Mouse (Mus musculus) gastrocnemius, postnatal 25 days (tissue): ENCODE measurements around the gene Zscan29. TPM values are rescaled to one million over a fixed set of nuclear protein-coding genes. Genes with fewer than 3 reads are reported as not detected.

Experiments used
- DNase-seq: peaks from one replicate; pipeline ENCODE4 v3.0.0; 2022
- long read RNA-seq, 2 experiments: library from polyadenylated mRNA; stranded (forward); transcript quantifications; one replicate each; pipeline ENCODE4 v2.0.0; 2021
- total RNA-seq, 2 experiments: library from RNA; stranded (reverse); gene quantifications; 1 replicate in 1 of 2; 2 replicates in 1 of 2; pipeline ENCODE4 v1.2.3; 2021

Gene Zscan29
- total RNA-seq, result 1 to 10 TPM; 4.5 to 4.6 TPM
- long read RNA-seq, experiment 1, partial matches to known transcripts, result 1 of 3 reads
- long read RNA-seq, experiment 1, other reads (novel, unspliced or antisense), result 0 of 3 reads
- long read RNA-seq, experiment 2, partial matches to known transcripts, result 0 of 3 reads
- long read RNA-seq, experiment 2, other reads (novel, unspliced or antisense), result 2 of 3 reads

DNA sequence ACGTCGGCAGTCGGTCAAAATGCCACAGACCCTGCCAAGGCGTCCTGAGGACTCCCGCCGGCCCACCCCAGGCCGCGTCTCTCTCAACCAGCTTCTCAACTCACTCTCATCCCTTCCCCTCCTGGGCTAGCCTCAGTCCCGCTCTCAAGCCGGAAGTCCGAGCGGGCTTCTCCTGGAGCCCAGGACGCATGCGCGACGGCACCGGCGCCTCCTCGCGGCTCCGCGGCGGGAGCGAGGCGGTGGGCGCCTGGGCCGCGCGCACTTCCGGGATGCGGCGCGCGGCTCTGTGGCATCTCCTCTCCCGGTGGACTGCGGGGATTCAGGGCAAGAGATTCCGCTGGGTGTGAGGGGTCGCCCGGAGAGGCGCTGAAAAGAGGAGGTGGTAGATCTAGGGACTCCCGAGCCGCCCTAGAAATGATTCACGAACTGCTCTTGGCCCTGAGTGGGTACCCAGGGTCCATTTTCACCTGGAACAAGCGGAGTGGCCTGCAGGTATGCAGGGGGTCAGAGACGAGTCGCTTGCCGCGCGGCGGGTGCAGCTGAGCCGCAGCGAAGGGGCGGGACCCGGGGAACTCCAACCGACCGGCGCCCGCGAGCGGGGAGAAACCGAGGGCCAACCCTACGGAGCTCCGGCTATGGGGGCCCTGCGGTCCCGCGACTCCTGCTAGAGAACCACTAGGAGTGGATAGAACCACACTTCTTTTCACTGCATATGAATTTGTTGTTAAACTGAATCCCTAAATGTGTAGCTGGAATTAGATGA lies at the start of gene Zscan29:
TSS of gene Zscan29 (minus strand) at position 146 of the 763 bp plus-strand sequence.
- peak; percentile 88 for DNase-seq

DNA sequence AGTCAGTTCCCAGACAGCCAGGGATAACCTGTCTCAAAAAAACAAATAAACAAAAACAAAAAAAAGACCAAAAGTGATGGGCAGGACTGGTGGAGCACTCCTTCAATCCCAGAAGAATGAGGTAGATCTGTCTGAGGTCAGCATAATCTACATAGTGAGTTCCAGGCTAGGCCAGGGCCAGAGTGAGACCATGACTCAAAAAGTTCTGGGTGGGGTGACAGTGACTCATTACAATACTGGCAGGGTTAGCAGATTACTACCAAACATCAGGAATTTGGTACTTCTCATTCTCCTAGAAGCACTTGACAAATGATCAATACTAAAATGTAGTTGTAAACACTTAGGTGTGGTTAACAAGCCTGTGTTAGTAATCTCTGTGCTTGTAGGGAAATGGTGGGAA lies 49.1 kb upstream of the Zscan29 start:
- no peak for DNase-seq

DNA sequence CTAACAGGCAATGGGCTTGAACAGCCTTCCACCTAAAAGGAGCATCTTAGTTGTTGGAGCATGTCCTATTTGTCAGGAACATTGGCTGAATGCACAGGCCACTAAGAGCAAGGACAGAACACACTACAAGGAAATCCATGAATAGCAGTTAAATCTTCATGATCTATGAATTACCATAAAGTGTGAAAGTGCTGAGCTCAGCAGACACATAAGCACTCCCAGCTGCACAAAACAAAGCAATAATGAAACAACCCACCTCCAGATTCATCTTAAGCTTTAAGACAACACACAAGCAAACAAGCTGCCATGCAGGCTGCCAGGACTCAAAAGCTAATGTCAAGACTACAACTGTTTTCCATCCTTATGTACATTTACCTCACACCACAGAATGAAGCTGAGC lies 48.3 kb upstream of the Zscan29 start:
- DNase-seq, result no peak

DNA sequence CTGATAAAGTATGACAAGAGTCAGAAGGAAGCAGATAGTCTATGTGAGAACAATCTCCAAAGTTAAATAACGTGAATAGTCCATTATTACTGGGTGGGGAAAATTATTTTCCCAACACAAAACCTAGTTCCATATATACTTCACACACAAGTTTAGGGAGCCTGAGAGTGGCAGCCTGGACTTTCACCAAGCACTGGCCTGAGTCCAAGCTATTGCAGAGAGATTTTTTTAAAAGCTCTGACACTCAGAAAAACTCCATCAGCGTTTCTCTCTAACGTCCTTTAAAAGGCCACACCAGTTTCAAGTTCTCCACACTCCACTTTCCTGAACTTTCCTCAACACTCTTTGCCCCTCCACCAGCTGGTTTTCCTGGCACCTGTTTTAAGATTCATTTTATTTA lies 43.6 kb upstream of the Zscan29 start:
- DNase-seq, result no peak

DNA sequence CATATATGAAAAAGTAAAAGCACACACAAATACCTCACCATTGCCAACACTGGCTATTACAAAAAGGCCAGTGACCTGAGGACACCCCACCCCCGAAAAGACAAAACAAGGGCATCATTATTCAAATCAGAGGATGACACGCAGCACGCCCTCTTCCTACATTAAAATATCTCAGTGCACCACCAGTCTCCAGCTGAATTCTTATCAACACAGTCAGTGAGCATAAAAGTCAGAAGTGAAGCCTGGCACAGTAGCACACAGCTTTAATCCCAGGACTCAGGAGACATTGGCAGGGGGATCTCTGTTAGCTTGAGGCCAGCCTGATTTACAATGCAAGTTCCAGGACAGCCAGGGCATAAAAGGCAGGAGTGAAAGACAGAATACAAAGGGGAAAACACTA lies 35.6 kb upstream of the Zscan29 start:
- no peak for DNase-seq

DNA sequence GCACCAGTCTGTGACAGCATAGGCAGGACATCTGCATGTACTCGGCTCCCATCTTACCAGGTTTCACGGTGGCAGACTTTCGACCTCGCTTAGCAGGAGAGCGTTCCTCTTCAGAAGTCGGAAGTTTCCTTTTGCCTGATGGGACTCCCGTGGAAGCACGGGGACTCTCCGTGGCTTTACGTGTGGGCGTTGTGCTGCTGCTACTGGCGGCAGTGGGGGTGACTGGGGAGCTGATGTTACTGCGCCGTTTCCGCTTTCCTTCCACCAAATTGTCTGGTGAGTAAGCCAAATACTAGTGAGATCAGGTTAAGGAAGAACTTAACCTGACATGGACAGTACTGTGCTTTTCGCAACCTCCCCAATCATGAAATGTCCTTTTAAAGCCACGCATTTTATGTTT lies 33.4 kb upstream of the Zscan29 start:
- DNase-seq, result no peak

DNA sequence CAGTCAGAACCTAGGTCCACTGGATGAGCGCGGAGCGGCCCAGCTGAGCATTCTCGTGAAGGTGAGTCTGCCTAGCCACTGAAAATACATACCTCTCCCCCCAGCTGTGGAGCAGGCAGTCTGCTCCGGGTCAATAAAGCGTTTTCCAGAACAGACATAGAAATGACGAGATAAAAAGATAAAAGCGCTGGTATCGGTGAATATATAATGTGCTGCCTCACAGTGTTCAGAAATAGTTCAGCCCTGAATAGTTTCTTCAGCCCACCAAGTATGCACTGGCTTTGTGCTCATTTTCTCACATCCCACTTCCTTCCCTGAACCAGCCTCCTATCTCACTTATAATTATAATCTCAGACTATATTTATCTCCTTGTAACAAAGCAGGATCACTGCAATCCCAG lies 24.5 kb upstream of the Zscan29 start:
- no peak for DNase-seq

DNA sequence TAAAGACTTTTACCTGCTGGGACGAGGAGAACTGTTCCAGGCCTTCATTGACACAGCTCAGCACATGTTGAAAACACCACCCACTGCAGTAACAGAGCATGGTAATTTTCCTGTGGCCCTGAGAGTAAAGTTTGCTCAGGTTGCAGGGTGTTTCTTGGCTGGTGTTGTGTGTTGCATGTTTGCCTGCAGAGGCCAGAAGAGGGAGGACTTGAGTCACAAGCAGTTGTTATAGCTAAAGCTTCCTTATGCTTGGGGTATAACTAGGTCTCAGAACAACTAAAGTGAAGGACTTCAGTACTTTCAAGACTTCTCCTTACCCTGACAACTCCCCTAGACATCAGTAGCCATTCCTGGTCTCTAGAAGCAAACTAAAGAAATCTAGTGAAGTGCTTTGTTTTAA lies 17.6 kb upstream of the Zscan29 start:
- DNase-seq, result no peak

DNA sequence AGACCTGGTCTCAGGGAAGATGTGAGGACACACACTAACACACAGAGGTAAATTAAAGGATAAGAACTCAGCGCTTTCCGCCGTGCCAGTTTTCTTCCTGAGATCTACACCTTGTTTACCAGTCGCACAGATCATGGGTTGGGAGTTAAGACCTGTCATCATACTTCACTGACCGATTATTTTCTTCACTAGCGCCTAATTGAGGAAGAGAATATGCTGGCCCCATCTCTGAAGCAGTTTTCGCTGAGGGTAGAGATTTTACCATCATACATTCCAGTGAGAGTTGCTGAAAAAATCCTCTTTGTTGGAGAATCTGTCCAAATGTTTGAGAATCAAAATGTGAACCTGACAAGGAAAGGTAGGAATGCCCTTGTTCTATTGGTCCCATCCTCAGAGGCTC lies 13.2 kb upstream of the Zscan29 start:
- DNase-seq, result no peak

DNA sequence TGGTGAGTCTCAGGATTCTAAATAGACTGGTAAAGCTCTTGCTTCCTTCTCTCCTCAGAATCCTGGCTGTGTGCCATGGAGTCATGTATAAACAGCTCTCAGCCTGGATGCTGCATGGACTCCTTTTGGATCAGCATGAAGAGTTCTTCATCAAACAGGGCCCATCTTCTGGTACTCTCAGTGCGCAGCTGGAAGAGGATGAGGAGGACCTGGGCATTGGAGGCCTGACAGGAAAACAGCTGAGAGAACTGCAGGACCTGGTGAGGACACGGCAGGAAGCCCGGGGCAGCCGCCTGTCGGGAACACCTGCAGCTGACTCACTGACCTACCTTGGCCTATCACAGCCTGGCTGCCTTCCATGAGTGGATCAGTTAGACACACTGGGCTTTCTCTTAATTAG lies 12.5 kb upstream of the Zscan29 start:
- no peak for DNase-seq

DNA sequence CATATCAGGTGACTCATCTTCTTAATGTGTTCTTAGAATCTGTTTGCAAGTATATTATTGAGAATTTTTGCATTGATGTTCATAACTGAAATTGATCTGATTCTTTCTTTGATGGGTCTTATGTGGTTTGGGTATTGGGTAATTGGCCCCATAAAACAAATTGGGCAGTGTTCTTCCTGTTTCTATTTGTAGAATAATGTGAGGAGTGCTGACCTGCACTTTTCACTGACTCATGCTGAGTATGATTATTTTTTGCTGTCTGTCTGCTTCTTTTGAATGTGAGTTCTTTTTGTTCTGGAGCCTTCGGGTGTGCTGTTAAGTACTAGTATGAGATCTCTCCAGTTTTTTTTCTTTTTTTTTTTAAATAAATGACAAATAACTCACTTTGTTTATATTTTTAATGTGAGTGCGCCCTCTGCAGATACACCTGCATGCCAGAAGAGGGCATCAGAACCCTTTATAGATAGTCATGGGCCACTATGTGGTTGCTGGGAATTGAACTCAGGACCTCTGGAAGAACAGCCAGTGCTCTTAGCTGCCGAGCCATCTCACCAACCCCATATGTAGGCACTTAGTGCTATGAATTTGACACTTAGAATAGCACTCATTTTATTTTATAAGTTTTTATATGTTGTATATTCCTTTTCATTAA lies 8.0 kb upstream of the Zscan29 start:
- no peak for DNase-seq

DNA sequence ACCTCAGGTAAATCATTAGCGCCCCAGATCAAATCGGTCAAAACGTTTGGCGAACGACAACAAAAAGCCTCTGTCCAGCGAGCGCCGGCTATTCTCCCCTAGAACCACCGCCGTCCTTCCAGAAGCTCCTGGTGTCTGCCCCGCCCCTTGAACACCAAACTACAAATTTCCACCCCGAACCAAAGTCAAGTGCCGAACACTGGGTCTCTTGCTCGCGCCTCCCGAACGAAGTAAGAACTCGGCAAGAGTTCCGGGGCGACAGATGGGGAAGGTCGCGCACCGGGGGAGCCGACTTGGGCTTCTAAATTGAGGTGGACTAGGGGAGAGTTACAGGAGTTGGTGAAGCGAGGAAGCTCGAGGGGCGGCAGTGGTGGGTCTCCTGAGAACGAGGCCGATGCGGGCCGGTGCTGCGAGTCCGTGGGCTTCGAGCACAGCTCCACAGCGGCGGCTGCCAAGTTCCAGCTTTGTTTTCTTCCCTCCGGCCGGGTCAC lies 399 bp downstream of the Zscan29 start, which contains the start of gene Tubgcp4:
TSS of gene Tubgcp4 (plus strand) at position 174 of the 491 bp plus-strand sequence.
- DNase-seq, result peak; percentile 18

DNA sequence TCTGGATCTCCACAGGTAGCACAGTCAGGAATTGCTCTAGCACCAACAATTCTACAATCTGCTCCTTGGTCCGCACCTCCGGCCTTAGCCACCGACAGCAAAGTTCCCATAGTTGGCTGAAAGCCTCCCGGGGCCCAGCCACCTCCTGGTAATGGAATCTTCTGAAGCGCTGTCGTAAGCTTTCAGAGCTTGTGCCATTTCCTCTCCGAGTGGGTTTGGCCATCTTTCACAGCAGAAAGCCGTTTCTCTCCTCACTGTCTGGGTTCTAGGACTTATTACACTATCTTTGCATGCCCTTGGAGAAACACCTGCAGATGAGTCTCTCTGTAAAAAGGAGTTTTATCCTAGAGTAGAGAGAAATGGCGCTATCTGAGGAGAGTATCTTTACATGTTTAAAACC lies 1.0 kb downstream of the Zscan29 start:
- no peak for DNase-seq

DNA sequence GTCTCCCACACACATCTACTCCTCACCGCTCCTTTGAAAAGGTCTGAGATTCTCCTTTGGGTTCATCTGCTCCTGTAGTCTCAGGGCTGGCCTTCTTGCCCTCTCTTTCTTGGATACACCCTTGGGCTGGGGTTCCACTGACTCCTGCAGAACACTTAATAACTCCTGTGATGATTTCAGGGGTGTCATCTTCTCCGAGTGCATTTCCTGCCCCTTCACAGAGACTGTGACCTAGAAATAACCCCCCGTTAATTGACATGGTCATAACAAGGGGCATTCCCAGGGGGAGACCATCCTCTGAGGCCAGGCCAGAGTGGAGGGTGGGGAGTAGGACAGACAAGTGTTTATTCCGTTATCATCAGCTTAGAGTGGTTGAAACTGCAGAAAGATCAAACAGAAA lies 1.8 kb downstream of the Zscan29 start:
- no peak for DNase-seq

DNA sequence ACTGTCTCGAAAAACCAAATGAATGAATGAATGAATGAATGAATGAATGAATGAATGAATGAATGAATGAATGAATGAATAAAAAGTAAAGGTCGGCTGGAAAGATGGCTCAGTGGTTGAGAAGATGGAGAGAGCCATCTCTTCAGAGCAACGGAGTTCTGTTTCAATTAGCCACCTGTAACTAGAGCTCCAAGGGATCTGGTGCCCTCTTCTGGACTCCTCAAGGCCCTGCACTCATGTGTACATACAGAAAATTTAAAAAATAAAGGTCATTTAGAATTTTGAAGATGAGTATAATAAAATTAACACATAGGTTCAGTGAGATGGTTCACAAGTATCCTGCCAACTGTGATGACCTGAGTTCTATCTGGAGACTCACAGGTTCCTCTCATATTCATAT lies 17.8 kb downstream of the Zscan29 start:
- no peak for DNase-seq

DNA sequence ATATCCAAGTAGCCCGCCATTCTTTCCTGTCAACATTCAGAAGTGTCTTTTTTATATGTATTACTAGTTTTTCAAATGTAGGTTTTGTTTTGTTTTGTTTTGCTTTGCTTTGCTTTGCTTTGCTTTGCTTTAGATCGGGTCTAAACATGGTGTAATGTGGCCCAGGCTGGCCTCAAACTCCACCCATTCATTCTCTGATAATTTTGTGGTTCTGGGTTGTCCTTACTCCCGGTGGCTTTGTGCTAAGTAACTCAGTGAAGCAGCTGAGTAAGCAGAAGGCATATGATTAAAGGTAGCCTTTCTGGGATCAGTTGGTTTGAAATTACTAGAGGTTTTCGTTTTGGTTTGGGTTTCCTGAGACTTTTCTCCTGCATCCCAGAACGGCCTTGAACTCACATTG lies 21.2 kb downstream of the Zscan29 start:
- DNase-seq, result no peak

DNA sequence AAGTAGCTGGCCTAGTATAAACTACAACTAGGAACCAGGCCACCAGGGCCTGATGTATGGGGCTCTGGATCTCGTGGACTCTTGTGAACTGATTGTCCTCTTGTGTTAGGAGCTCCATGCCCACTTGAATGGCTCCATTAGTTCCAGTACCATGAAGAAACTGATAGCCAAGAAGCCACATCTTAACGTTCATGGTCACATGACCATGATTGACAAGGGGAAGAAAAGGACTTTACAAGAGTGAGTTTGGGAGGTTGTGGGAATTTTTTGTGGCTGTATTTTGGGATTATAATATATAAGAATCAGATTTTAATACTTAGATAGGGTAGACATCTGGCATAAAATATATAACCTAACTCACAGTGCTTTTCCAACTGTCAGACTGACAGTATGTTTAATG lies 28.5 kb downstream of the Zscan29 start:
- DNase-seq, result no peak

DNA sequence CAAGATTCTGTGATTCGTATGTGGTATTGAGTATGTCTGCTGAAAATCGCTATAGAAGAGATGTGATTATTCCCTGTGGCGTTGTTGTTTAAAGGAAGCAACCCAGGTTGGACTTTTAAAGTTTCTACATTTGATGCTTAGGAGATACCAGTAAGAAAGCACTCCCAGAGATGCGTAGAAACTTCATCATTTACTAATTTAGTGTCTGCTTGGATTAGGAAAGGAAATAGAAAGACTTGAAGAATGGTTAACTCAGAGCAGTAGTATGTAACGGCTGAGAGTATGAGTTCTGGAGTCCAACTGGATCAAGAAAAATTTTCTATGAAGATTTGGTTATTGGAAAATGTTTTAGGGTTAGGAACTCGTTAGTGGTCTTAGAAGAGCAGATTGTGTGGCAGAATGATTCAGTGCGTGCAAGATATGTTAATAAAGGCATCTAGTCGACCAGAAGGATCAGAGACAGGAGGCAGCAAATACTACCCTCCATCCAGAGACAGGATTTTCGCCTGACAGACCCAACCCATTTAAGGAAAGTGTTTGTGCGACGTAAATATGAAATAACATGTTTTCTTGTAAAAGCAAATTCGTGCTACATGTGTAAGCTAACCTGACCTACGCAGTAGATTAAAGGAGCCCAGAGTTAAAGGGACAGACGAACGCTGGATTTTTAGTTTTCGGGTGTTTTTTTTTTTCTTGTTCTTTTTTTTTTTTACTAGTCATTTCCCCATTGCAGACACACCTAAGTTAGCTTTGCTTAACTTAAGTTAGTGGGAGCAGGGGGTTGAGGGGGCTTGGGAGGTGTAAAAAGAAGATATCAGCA lies 29.5 kb downstream of the Zscan29 start:
- DNase-seq, result no peak

DNA sequence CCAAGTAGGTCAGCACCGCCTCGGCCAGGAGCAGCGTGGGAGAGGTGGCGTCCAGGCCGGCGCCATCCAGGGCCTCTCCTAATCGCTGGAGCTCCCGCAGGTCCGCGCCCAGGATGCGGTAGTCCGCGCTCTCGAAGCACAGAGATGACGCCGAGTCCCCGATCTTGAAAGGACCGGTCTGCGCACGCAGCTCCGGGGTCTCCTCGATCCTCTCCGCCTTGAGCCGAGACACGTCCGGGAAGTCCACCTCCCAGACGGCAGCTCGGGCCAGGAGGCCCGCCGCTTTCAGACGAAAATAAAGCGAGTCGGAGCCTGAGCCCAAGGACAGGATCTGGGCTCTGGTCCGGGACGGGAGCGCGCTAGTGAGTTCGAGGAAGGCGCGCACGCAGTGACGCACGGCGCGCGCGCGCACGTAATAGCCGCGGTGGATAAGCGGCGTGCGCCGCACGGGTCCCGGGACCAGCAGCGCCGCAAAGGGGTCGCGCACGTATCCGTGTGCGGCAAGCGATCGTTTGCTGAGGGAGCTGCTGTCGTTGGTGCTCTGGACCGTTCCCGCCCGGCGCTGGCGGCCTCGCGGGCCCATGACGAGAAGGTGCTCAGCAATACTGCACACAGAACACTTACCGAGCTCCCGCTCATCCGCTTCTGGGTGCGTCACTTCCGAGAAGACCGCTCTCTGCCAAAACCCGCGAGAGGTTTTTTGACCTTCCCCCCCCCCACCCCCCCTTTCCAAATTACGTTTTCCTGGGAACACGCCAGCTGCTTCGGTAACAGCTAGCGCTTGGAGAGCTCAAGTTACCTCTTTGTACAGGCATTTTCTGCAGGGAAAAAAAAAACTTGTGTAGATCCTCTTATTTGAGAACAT lies 30.7 kb downstream of the Zscan29 start, which contains the start of the genes Adal and Lcmt2:
TSS of gene Adal (plus strand) at position 411 of the 865 bp plus-strand sequence.
TSS of gene Lcmt2 (minus strand) at position 636 of the 865 bp plus-strand sequence.
- DNase-seq, result peak; percentile 90

DNA sequence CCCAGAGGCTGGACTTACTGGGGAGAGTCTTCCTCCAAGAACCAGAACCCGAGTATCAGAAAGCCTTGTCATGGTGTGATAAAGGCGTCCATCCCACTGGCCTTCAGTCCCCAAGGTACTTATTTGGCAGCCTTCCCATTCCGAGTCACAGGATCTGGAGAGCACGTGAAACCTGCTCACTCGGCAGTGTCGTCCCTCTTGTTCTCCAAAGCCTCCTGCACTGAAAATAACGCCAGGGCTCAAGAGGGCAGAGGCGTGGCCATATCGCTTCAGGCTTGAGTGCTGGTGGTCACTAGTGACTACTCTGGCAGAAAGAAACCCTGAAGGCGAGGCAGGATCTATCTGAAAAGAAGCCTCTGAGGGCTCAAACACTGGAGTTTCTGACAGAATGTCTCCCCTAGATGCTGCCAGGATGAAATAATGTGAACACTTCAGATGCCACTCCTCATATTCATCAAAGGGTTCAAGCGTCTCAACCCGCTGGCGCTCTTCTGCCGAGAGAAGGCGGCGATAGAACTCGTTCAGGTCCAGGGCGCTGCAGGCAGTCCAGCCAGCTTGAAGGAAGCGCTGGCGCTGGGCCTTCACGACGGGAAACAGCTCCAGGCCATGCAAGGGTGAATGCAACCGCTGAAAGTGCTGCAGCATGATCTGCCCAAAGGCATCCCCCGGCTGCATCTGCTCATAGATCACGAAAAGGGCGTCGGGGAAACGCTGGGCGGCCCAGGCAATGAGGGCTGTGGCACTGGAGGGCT lies 31.5 kb downstream of the Zscan29 start:
- no peak for DNase-seq
